Mouse (Mus musculus) CD4-positive helper T cell, adult 2 months (primary cell): ENCODE measurements around the gene Mastl.

Experiments
- DNase-seq: peaks from one replicate; pipeline ENCODE4 v3.0.0-alpha.2; 2012; ENCODE audit warnings: low read depth, missing footprints, low spot score

Gene Mastl

DNA sequence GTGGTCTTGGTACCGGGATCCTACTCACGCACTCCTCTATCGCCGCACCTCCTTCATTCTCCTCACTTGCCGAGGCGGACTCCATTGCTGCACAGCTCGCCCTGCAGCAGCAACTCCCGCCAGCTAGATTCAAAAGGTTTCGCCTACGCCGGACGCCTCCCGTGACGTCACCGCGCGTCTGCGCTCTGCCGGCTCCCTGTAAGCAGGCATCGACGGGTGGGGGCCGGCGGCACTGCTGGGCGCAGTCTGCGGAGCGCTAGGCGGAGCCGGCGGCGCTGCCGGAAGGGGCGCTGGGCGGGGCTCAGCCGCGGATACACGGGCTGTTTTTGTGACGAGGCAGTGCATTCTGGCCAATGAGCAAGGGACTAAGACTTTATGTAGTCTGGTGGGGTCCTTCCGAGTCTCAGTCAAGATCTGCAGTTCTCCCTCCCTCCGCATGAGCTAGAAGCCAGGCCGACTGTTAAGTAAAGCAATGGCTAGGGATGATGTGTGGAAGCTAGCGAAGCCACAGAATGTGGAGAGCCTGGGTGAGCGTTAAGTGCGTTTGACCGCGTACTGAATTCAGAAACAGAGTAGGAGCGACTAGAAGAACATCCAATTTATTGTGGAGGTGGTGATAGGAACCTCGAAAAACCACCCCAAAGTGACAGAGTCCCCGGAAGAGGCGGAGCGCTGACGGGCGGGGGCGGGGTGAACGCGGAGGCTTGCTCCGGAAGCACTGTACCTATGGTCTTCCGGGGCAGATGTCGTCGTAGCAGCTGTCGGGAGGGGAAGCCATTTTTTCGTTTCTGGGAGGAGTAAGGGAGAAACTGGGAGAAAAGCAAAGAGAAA is at the start of gene Mastl, which contains the start of gene Yme1l1:
Gene Mastl (minus strand): TSS at position 248 of the 831 bp plus-strand sequence.
Gene Yme1l1 (plus strand): TSS at position 593 of the 831 bp plus-strand sequence.
- DNase-seq, result peak; percentile 100

GRCm38 (mm10) chr2:23202900-23203670 is 47.3 kb upstream of the Mastl start:
- DNase-seq, result no peak

DNA sequence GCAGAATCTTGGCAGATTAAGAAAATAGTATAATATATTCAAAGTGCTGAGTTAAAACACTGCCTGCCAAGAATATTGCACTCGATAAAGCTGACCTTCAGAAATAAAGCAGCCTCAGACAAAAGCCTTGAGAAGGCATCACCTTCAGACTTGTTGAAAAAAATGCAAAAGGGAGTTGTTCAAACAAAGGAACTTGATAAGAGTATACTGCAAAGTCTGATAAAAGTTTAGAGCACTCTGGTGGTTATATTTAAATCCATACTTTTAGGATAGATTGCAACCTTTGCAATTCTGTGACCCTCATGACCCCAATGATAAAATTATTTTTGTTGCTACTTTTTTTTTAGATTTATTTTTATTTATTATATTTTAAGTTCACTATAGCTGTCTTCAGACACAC is 45.2 kb upstream of the Mastl start:
- no peak for DNase-seq

GRCm38 (mm10) chr2:23194366-23194765 is 38.5 kb upstream of the Mastl start:
- DNase-seq, result no peak

GRCm38 (mm10) chr2:23172305-23172704 is 16.5 kb upstream of the Mastl start:
- peak; percentile 40 for DNase-seq

GRCm38 (mm10) chr2:23156608-23157081 is 821 bp upstream of the Mastl start:
- no peak for DNase-seq

- DNase-seq, result no peak
Measured at GRCm38 (mm10) chr2:23155199-23155621, 614 bp downstream of the Mastl start.

- no peak for DNase-seq
Measured at GRCm38 (mm10) chr2:23119573-23119972, 36.3 kb downstream of the Mastl start.

DNA sequence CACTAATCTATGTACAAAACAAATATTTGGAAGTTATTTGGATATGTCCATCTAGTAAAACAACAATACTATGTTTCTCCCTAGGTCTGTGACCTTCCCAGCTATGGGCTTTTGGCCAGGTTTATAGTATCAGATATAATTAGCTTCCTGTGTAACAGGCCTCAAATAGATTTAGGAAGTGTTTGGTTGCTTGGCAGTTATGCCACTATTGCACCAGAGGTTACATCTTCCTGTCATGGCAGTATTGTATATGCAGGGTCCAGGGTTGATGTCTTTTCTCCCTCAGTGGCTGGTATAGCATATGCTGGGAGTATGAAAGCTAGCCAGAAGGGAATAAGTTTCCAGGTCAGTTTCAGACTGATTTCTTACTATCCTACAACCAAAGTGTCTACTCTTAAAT is 53.6 kb downstream of the Mastl start:
- no peak for DNase-seq

- DNase-seq, result no peak
Measured at GRCm38 (mm10) chr2:23097028-23097427, 58.8 kb downstream of the Mastl start.

- peak; percentile 70 for DNase-seq
Measured at GRCm38 (mm10) chr2:23092216-23092615, 63.6 kb downstream of the Mastl start.

DNA sequence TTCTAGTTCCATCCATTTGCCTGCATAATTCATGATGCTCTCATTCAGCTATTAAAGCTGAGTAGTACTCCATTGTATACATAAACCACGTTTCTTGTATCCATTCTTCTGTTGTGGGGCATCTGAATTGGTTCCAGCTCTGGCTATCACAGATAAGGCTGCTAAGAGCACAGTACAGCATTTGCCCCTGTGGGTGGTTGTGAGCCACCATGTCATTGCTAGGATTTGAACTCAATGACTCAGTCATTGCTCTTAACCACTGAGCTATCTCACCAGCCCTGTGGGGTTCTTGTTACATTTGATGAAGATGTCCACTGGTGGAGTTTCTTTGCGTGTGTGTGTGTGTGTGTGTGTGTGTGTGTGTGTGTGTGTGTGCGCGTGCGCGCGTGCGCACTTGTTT is 71.3 kb downstream of the Mastl start:
- no peak for DNase-seq

DNA sequence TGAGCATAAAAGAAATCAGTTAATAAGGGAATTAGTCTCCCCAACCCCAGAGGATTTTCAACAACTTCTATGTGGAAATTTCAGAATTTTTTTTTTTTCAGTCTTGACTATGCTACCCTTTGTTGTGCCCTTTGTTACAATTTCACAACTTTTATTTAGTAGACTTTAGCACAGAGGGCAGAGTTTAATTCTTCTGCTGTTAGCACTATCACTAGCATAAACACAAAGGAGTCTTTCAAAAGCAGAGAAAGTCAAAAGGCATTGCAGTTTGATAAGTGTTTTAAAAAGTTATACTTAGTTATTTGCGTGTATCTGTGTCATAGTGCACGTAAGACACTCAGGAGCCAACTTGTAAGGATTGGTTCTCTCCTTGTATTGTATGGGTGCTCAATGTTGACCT is 77.2 kb downstream of the Mastl start:
- DNase-seq, result no peak

- DNase-seq, result no peak
Measured at GRCm38 (mm10) chr2:23077693-23078092, 78.1 kb downstream of the Mastl start.

DNA sequence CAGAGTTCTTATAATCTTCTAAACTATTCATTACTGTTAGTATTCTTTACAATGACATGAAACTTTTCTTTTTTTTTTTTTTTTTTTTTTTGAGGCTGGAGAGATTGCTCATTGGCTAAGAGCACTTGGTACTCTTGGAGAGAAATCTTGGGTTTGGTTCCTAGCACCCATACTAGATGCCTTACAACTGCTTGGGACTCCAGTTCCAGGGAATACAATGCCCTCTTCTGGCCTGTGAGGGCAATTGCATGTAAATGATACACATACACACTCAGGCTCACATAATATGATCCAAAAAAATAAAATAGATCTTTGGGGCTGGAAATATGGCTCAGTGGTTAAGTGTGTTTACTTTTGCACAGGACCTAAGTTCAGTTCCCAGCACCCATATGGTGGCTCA is 79.0 kb downstream of the Mastl start:
- no peak for DNase-seq

GRCm38 (mm10) chr2:23075846-23076245 is 80.0 kb downstream of the Mastl start:
- DNase-seq, result no peak

GRCm38 (mm10) chr2:23071406-23071805 is 84.4 kb downstream of the Mastl start:
- DNase-seq, result no peak

DNA sequence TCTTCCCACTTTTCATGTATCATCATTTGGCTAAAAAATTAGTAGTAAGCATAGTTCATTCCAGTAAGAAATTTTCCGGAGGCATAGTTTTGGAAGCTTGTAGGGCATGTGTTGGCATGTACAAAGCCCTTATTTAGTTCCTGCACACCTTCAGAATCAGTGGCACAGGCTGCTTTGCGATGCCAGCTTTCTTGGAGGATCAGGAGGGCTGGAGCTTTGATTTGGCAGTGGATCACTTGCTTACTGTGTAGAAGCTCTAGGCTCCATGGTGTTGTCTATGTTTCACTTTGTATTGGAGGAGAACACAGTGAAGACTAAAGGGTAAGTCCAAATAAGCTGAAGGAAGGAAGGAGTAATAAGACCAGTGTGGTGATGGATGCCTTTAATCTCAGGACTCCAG is 85.3 kb downstream of the Mastl start:
- no peak for DNase-seq

GRCm38 (mm10) chr2:23068894-23069744 is 86.7 kb downstream of the Mastl start:
- peak; percentile 95 for DNase-seq

DNA sequence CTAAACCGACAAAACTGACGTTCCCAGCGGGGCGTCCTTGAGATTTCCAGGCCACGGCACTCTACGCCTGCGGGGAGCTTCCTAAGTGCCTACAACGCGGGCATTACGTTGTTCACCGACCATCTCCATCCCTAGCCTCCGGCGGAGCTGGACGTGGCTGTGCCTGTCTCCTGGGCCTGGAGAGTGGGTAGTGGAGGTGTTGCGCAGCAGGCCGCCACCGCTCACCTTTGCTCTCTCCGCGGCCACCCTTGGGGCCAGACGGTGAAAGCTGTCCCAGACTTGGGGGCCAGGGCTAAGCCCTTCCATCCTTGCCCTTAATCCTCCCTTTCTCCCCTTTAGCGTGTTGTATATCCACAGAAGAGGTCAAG is 87.5 kb downstream of the Mastl start:
- DNase-seq, result no peak

- peak; percentile 97 for DNase-seq
Measured at GRCm38 (mm10) chr2:23067552-23068369, 88.1 kb downstream of the Mastl start, which contains the start of gene Acbd5. TSS of gene Acbd5 (plus strand) at chr2:23068167.
